Mouse (Mus musculus) c-Kit-negative CD71-positive TER-119-positive erythroid progenitor cells, embryonic 14.5 days (primary cell): ENCODE measurements around the gene Prdx2.

Experiments used
- DNase-seq: peaks from one replicate; pipeline ENCODE4 v3.0.0-alpha.2; 2013; ENCODE audit warnings: low read depth, low spot score

Gene Prdx2

DNA sequence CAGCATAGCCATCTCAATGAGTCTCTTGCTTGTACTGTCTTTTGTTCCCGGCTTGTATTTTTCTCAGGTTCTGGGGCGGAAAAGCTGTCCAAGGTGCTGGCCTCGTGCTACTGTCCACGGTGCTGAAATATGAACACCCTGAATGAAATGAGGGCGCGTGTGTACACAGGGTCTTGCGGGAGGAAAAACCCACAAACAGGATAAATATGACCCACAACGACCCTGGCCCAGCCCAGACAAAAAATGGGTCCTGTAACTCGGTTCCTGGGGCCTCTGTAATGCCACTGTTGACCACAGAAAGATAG, 22.2 kb upstream of the Prdx2 start:
- no peak for DNase-seq

DNA sequence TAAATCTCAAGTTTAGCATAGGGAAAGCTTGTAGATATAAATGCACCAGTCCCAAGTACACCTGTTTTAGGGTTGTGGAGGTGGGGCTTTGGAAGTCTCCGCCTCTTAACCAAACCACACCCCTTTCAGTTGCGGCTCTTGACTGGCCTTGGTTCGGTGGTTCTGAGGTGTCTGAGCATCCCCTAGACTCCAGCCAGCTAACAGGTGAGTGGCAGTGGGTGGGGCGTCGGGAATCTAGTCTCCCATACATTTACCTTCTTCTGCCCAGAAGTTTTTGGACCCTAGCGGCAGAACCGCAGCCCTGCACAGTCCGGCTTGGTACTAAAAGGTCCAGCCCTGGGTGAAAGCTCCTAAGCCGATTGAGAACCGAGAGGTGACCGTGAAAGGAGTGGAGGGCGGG, 19.6 kb upstream of the Prdx2 start:
- no peak for DNase-seq

DNA sequence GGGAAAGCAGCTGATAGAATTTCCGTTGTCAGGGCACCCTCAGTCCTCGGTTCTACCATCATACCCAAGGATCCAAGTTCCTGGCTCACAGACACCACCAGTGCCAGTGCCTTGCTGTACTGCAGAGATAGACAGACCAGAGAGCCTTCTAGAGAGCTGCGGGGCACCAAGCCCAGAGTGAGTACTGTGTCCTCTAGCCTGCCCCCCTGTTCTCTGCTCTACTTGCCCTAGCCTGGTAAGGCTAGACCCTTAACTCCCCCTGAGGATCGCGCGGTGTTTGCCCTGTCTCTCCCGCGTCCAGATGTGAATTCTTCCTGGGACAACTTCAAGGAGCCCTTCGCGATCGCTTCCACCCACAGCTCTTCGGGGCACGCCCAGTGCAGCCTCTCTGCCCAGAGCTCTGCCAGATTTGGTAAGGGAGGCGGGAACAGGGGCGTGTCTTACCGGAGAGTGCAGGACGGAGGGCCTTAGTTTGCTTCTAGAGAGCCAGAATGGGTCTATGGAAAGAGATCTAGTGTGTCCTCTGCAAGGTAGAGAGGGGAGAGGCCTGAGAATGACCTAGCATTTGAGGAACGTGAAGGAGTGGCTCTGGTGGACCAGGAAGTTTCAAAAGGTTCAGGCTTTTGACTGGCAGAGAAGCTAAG, 16.7 kb upstream of the Prdx2 start:
- DNase-seq: no peak

DNA sequence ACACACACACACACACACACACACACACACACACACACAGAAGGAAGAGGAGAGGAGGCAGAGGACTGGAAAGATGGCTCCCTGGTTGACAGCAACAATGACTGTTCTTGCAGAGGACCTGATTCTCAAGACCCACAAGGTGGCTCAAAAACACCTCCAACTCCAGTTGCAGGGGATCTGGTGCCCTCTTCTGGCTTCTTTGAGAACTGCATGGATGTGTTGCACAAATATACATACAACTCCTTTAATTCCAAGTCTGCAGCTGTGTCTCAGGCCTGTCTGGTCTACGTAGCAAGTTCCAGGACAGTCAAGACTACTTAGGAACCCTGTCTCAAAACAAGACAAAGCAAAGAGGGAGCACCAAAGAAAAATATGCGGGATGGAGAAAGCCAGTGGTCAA, 12.6 kb upstream of the Prdx2 start:
- DNase-seq: peak; percentile 73

DNA sequence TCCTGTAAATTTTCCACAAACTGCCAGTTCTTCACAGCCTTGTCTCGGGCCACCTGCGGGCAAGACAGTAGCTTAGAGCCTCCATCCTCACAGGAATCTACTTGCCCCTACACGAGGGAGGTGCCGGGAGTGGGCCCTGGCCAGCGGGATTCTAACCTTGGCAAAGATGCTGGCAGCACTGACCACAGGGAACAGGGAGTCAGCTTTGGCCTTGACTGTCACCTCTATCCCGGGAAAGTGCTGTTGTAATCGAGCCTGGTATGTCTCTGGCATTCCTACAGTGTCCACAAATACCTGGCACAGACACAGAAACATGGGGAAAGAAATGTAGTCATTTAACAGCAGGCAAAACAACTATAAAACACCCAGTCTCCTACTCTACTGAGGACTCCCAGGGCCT, 9.6 kb upstream of the Prdx2 start:
- DNase-seq: no peak

DNA sequence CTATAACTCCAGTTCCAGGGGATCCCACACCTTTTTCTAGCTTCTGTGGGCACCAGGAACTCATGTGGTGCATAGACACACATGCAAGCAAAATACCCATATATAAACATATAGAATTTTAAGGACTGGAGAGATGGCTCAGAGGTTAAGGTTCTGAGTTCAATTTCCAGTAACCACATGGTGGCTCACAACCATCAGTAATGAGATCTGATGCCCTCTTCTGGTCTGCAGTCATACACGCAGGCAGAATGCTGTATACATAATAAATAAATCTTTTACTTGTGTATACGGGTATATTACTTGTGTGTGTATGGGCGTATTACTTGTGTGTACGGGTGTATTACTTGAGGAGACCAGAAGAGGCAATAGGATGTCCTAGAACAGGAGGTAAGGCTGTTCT, 5.4 kb upstream of the Prdx2 start:
- DNase-seq: no peak

DNA sequence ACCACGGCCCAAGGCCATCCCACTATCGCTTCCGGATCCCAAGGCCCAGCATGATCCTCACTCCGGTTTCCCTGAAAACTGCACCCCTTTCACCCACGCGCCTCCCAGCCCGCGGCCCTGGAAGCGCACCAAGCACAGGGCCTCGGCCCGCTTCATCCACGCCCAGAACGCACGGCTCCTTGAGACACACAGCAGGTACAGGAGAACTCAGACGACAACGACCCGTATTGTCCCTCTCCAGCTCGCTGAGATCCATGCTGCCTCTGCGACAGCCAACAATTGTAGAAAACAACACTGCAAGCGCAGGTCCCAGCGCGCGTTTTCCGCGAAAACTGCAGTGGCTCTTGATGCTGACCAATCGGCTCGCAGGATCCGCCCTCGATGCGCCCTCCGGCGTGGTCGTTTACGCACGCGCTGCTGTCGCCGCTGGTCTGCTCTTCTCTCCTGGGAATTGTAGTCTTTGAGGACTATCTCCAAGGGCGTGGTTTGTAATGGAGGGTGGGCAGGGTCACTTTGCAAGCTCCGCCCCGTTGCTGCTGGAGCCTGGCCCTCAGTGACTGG, 3.6 kb upstream of the Prdx2 start:
- DNase-seq: peak; percentile 93

DNA sequence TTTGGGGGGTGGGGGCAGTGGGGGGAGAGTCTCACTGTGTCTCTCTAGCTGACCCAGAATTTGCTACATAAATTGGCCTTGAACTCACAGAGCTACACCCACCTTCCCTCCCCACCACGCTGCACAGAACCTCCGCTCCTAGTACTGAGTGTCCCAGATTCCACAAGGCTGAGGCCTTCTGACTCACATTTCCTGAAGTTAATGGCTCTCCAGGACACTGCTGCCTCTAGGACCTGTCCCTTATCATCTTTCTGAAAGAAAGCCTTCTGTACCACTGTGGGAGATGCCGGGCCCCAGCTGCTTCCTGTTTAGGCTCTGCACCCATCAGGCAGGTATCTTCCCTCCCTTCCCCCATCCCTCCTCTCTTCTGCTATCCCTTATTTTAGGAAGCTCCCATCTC, 2.8 kb upstream of the Prdx2 start:
- no peak for DNase-seq

DNA sequence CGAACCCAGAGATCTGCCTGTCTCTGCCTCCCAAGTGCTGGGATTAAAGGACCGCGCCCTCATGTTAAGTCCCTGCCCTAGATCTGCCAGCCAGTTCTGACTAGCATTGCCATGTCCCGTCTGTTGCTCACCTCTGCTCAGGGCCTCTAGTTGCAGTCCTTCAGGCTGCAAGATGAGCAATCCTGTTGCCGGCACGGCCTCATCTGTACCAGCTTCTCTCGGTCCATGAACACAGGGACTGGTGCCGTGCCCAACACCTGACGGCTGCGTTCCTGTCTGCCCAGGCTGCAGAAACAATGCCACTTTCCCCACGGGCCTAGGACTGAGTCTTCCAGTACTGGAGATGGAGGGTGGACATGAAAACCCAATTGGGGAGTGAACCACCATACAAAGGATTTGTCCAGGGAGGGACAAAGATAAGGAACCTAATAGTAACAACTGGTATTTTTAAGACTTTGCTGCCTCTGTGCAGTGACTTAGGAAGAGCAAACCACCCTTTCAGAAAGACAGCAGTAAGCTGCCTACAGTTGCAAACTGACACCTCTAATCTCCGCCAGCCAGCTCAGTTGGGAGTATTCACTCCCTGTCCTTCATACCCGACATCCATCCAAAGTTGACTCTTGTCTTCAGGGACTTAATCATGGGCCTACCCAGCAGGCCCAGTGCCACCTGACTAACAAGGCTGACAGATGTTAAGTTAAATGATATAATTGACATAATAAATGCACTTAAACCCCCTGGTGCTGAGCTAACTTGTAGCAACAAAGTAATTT, 1.7 kb upstream of the Prdx2 start:
- DNase-seq: peak; percentile 45

DNA sequence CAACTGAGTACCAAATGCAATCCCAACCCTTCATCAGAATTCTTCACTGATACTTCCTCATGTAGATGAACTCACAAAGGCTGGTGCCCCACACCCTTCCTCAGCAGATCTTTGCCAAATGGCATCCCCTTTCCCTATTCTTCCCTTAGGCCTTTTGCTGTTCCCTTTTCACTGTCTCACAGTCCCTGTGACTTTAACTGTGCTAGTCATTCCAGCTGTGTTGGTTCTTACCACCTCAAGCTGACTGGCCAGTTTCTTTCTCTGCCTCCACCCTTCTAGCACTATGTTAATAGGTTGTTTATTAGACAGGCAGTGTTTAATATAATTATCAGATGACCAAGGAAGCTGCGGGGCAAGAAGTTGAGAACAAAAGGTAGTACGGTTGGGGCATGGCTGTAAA, 737 bp upstream of the Prdx2 start:
- DNase-seq: peak; percentile 48

DNA sequence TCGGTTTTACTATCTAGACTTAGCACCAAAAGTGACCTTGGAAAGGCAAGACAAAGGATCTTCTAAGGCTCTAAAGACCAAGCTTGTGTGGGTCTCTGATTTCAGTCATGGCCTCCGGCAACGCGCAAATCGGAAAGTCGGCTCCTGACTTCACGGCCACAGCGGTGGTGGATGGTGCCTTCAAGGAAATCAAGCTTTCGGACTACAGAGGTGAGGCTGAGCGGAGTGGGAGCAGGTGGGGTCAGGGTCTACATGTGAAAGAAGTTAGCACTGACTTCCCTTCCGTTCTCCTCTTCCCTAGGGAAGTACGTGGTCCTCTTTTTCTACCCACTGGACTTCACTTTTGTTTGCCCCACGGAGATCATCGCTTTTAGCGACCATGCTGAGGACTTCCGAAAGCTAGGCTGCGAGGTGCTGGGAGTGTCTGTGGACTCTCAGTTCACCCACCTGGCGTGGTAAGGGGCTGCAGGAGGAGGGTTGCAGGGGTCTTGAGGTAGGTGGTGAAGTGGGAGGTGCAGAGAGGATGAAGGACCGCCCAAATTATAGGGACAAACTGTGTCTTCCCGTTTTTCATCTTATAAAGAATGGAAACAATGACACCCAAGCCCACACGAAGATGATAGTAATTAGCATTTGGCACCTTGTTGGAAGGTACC, 876 bp downstream of the Prdx2 start:
- DNase-seq: peak; percentile 44

DNA sequence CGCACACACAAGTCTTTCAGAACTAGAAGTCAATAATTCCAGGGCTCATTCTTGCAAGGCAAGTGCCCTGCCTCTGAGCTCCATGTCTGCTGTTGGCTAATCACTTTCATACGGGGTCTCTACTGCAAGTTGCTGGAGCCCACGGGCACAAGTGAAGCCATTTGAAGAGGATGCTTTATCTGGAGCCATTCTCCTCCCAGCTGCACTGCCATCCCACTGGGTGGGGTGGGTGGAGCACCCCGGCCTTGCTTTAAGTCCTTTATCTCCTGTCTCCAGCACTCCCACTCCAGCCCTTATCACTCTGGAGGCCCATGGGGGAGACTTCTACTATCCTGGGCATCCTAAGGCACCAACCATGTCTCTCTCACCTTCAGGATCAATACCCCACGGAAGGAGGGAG, 1.5 kb downstream of the Prdx2 start:
- peak; percentile 91 for DNase-seq

DNA sequence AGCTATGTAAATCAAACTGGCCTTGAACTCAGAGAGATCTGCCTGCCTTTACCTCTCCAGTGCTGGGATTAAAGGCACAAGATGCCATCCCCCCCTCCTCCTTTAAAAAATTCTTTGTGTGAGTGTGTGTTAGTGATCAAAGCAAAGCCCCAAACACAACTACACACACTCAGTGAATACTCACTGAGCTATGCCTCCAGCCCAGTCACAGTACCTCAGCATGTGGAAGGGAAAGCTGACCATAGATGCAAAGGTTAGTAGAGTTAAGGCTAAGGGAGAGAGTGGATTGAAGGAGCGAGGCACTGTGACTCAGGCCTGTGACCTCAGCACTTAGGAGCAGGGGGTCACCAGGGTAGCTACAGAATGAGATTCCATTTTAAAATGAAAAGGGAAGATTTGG, 3.7 kb downstream of the Prdx2 start:
- no peak for DNase-seq

DNA sequence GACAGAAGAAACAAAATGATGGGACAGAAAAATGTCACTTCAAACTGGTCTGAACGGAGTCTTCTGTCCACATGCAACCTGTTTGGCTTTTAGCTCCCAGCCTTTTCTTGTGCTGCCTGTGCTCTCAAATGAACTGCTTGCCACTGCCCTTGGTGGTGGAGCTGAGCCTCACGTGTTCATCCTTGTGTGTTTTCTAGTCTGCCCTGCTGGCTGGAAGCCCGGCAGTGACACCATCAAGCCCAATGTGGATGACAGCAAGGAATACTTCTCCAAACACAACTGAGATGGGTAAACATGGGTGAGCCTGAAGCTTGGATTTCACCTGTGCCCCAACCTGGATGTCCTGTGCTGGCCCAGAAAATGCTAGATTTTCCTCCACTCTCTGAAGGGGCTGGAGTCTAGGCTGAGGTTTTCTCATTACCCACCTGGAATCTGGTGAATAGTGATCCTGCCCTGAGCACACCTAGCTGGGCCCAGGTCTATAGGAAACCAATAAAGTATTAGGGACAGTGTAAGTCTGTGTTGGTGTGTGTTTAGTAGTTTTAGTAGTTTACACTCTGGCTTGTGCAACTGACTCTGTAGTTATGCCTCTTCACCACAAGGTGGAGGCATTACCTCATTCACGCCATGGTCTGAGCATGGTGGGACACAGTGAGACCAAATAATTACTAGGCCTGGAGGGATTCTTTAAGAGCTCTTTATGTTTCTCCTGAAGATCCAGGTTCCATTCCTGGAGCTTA, 4.6 kb downstream of the Prdx2 start:
- no peak for DNase-seq

DNA sequence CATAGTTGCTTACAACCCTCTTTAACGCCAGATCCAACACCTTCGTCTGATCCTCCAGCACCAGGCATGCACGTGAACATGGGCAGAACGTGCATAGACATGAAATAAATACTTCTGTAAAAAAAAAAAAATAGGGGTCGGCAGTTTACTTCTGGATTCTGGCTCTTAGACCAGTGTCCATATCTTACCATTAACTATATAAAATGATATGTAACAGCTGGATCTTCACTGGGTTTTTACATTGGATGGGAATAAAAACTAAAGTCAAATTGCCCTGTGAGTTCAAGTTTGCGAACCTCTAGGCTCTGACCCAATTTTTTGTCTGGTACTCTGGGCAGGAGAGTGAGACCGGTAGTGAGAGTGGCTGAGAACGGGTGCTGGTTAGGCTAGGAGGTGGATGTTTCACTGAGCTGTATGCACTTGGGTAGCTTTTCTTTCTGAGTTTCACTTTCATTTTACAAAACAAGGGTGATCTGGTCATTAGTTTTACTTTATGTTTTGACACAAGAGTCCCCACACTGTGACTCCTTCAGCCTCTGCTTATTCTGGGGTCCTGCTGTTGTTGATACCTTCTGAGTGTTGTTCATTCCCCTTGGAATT, 5.3 kb downstream of the Prdx2 start:
- no peak for DNase-seq

DNA sequence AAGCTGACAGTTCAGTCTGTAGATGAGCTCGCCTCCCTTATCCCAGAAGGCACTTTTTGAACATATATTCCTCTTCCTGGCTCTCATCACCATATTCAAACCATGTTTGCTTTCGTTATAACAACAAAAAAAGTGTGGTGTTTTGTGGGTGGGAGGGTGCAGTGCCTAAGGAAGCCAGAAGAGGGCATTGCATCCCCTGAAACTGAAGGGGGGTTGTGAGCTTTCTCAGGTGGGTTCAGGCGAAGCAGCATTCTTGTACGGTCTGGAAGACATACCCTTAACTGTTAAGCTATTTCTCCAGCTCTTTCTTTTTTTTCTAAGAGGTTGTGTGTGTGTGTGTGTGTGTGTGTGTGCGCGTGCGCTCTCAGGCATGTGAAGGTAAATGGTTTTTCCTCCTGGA, 6.0 kb downstream of the Prdx2 start:
- DNase-seq: no peak

DNA sequence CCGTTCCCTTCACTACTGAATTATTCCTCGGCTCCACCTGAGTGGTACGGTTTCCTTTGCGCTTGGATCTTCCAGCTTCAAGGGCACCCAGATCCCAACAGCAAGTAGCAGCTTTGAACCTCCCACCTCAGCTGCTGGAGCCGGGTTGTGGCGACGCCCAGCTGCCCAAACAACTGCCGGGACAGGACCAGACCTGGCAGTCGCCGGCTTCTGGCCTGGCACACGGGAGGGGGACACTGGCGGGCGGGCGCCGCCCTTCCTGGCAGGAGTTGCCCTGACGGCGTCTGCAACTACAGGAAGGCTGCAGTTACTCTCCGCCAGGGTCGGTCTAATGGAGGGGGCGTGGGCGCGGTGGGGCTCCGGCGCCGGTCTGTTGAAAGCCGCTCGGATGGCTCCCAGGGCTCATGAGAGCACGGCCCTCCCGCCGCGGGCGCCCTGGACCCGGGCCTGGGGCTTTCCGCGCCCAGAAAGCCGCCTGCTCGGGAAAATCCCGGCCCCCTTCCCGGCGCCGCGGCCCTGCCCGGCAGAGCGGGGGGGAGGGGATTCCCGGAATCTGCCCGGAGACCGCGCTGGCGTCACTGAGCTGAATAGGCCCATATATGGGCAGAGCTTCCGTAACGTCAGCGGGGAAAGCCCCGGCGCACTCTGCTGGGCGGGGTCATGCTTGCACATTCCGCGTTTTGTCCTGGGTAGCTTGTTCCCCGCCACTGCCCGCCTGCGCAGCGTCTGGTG, 6.8 kb downstream of the Prdx2 start:
- DNase-seq: peak; percentile 86

DNA sequence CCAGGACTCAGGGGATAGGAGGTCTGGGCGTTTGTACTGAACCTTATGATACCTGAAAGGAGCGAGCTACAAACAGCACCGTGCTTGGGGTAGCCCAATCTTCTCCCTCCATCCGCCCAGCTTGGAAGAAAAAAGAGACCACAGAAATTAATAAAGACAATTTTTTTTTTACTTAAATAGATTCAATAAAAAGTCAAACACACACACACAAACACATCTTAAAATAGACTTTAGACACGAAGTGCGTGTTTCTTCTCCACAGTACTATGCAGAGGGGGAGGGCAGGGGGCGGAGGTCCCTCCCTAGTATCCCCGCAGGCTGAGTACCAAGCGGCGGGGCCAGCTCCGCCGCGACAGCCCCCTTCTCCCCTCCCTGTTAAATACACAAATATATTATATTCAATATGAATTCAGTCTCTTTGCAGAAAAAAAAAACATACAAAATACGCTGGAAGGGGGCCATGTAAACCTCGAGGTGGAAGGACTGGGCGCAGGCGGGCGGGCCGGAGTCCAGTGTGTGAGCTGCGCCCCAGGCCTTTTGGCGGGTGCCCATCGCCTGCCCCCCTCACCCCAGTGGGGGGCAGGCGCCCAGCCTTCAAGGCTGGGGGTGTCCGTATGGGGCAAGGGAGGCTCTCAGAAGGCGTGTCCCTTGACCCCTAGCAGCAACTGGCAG, 7.5 kb downstream of the Prdx2 start:
- DNase-seq: no peak

DNA sequence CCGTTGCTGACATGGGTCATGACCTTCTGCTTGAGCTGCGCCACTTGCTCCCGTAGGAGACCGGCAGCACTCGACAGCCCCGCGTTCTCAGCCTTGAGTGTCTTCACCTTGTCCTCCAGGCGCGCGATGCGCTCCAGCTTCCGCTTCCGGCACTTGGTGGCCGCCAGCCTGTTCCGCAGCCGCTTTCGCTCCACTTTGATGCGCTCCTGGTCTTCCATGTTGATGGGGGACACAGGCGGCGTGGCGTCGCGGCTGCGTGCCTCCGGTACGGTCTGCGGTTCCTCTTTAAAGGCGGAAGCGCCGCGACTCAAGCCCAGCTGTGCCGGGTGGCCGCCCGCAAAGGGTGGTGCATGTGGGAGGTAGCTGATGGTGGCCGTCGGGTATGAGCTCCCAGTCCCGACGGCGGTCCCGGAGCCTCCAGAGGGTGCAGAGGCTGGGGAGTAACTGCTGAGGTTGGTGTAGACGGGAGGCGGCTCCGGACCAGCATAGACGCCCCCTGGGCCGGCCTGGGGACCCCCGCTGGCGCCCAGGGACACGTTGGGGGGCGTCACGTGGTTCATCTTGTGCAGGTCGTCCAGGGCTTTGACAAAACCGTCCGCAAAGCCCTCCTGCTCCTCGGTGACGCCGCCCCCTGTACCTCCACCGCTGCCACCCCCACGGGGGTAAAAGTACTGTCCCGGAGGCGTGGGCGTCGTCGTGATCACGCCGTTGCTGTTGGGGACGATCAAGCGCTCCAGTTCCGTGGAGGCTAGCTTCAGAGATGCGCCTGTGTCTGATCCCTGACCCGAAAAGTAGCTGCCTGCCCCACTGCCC, 8.3 kb downstream of the Prdx2 start:
- no peak for DNase-seq
